Mouse (Mus musculus): ENCODE measurements around the gene Il5ra. TPM values are rescaled to one million over a fixed set of nuclear protein-coding genes. Genes with fewer than 3 reads are reported as not detected.

Il5ra gene
- total RNA-seq, 1 experiment = 0.27 TPM

GRCm38 (mm10) chr6:106747804-106748203 lies 1.0 kb downstream of the Il5ra start:
- Histone ChIP-seq H3K27ac (ENCODE audit: insufficient read depth, low read depth, low read length, poor library complexity, severe bottlenecking) (no peak overlapping the region), H3K4me1 (ENCODE audit: control insufficient read depth in 2 of 2, insufficient read depth in 2 of 2, low read length in 2 of 2, poor library complexity in 1 of 2) (no peaks in the 10 kb centered on the region), H3K4me3 (ENCODE audit: insufficient read depth in 1 of 2, low read depth in 1 of 2, low read length in 2 of 2, poor library complexity in 1 of 2, severe bottlenecking in 1 of 2) (no peak overlapping the region), H3K36me3 (ENCODE audit: control insufficient read depth, insufficient read depth, low read length, poor library complexity, severe bottlenecking) (no peaks in the 10 kb centered on the region), H3K9me3 (ENCODE audit: control insufficient read depth, insufficient read depth, low read depth, low read length) (no peaks in the 10 kb centered on the region), H3K9ac (ENCODE audit: insufficient read depth, low read depth, low read length, poor library complexity, severe bottlenecking) (no peak overlapping the region)
- DNase-seq (ENCODE audit: low read depth, low spot score) = no peak
- no peak for TF ChIP-seq HCFC1 (IDR thresholded peaks at IDR 0.05; ENCODE audit: borderline replicate concordance, insufficient read depth, low read length)
- in situ Hi-C loops (cut with MboI; ENCODE audit: low sequenced_read_pairs in 2 of 2, unreplicated experiment in 2 of 2) = no loop called here

- H3K4me3 ChIP-seq (ENCODE audit: insufficient read depth in 1 of 2, low read depth in 1 of 2, low read length in 2 of 2, poor library complexity in 1 of 2, severe bottlenecking in 1 of 2) = no peak overlapping the region
- in situ Hi-C loops (cut with MboI; ENCODE audit: low sequenced_read_pairs in 2 of 2, unreplicated experiment in 2 of 2) = no loop called here
- no peak overlapping the region for H3K9ac ChIP-seq (ENCODE audit: insufficient read depth, low read depth, low read length, poor library complexity, severe bottlenecking)
- no peaks in the 10 kb centered on the region for H3K4me1 ChIP-seq (ENCODE audit: control insufficient read depth in 2 of 2, insufficient read depth in 2 of 2, low read length in 2 of 2, poor library complexity in 1 of 2)
- no peaks in the 10 kb centered on the region for H3K36me3 ChIP-seq (ENCODE audit: control insufficient read depth, insufficient read depth, low read length, poor library complexity, severe bottlenecking)
- no peaks in the 10 kb centered on the region for H3K9me3 ChIP-seq (ENCODE audit: control insufficient read depth, insufficient read depth, low read depth, low read length)
- no peak for DNase-seq (ENCODE audit: low read depth, low spot score)
- no peak for TF ChIP-seq ZNF384 (IDR thresholded peaks at IDR 0.05; ENCODE audit: low read depth, low read length)
- no peak for TF ChIP-seq CHD2 (IDR thresholded peaks at IDR 0.05; ENCODE audit: low read depth, low read length)
- no peak for TF ChIP-seq HCFC1 (IDR thresholded peaks at IDR 0.05; ENCODE audit: borderline replicate concordance, insufficient read depth, low read length)
- no peak for TF ChIP-seq MAFK (IDR thresholded peaks at IDR 0.05; ENCODE audit: insufficient read depth, low read depth, low read length)
- no peak for TF ChIP-seq ZC3H11A (IDR thresholded peaks at IDR 0.05; ENCODE audit: borderline replicate concordance, low read depth, low read length)
- no peak overlapping the region for H3K27ac ChIP-seq (ENCODE audit: insufficient read depth, low read depth, low read length, poor library complexity, severe bottlenecking)
Measured at GRCm38 (mm10) chr6:106747251-106747650, 1.6 kb downstream of the Il5ra start.

- in situ Hi-C loops (cut with MboI; ENCODE audit: low sequenced_read_pairs in 2 of 2, unreplicated experiment in 2 of 2) = no loop called here
- Histone ChIP-seq H3K9me3 (ENCODE audit: control insufficient read depth, insufficient read depth, low read depth, low read length) (no peaks in the 10 kb centered on the region), H3K27ac (ENCODE audit: insufficient read depth, low read depth, low read length, poor library complexity, severe bottlenecking) (no peak overlapping the region), H3K4me3 (ENCODE audit: insufficient read depth in 1 of 2, low read depth in 1 of 2, low read length in 2 of 2, poor library complexity in 1 of 2, severe bottlenecking in 1 of 2) (no peak overlapping the region), H3K4me1 (ENCODE audit: control insufficient read depth in 2 of 2, insufficient read depth in 2 of 2, low read length in 2 of 2, poor library complexity in 1 of 2) (no peaks in the 10 kb centered on the region), H3K36me3 (ENCODE audit: control insufficient read depth, insufficient read depth, low read length, poor library complexity, severe bottlenecking) (no peaks in the 10 kb centered on the region), H3K9ac (ENCODE audit: insufficient read depth, low read depth, low read length, poor library complexity, severe bottlenecking) (no peak overlapping the region)
- DNase-seq (ENCODE audit: low read depth, low spot score) = no peak
- TF ChIP-seq CHD2 (IDR thresholded peaks at IDR 0.05; ENCODE audit: low read depth, low read length) (no peak), MAFK (IDR thresholded peaks at IDR 0.05; ENCODE audit: insufficient read depth, low read depth, low read length) (no peak), HCFC1 (IDR thresholded peaks at IDR 0.05; ENCODE audit: borderline replicate concordance, insufficient read depth, low read length) (no peak), ZNF384 (IDR thresholded peaks at IDR 0.05; ENCODE audit: low read depth, low read length) (no peak), ZC3H11A (IDR thresholded peaks at IDR 0.05; ENCODE audit: borderline replicate concordance, low read depth, low read length) (no peak)
Measured at GRCm38 (mm10) chr6:106745673-106746394, 3.0 kb downstream of the Il5ra start.

GRCm38 (mm10) chr6:106743556-106744233 lies 5.1 kb downstream of the Il5ra start:
- DNase-seq (ENCODE audit: low read depth, low spot score) = no peak
- H3K36me3 ChIP-seq (ENCODE audit: control insufficient read depth, insufficient read depth, low read length, poor library complexity, severe bottlenecking) = no peaks in the 10 kb centered on the region
- H3K9ac ChIP-seq (ENCODE audit: insufficient read depth, low read depth, low read length, poor library complexity, severe bottlenecking) = no peak overlapping the region
- no peak overlapping the region for H3K4me3 ChIP-seq (ENCODE audit: insufficient read depth in 1 of 2, low read depth in 1 of 2, low read length in 2 of 2, poor library complexity in 1 of 2, severe bottlenecking in 1 of 2)
- no peak overlapping the region for H3K27ac ChIP-seq (ENCODE audit: insufficient read depth, low read depth, low read length, poor library complexity, severe bottlenecking)
- H3K9me3 ChIP-seq (ENCODE audit: control insufficient read depth, insufficient read depth, low read depth, low read length) = no peaks in the 10 kb centered on the region
- TF ChIP-seq CHD2 (IDR thresholded peaks at IDR 0.05; ENCODE audit: low read depth, low read length) (no peak), ZNF384 (IDR thresholded peaks at IDR 0.05; ENCODE audit: low read depth, low read length) (no peak), ZC3H11A (IDR thresholded peaks at IDR 0.05; ENCODE audit: borderline replicate concordance, low read depth, low read length) (no peak), MAFK (IDR thresholded peaks at IDR 0.05; ENCODE audit: insufficient read depth, low read depth, low read length) (no peak)
- in situ Hi-C loops (cut with MboI; ENCODE audit: low sequenced_read_pairs in 2 of 2, unreplicated experiment in 2 of 2) = no loop called here
- no peaks in the 10 kb centered on the region for H3K4me1 ChIP-seq (ENCODE audit: control insufficient read depth in 2 of 2, insufficient read depth in 2 of 2, low read length in 2 of 2, poor library complexity in 1 of 2)
